Mouse (Mus musculus): Measurements from ENCODE around the gene Barx2. TPM values are rescaled to one million over a fixed set of nuclear protein-coding genes. Genes with fewer than 3 reads are reported as not detected.

The Barx2 gene
- polyA plus RNA-seq, 1 experiment from 2014 or later = not detected

DNA sequence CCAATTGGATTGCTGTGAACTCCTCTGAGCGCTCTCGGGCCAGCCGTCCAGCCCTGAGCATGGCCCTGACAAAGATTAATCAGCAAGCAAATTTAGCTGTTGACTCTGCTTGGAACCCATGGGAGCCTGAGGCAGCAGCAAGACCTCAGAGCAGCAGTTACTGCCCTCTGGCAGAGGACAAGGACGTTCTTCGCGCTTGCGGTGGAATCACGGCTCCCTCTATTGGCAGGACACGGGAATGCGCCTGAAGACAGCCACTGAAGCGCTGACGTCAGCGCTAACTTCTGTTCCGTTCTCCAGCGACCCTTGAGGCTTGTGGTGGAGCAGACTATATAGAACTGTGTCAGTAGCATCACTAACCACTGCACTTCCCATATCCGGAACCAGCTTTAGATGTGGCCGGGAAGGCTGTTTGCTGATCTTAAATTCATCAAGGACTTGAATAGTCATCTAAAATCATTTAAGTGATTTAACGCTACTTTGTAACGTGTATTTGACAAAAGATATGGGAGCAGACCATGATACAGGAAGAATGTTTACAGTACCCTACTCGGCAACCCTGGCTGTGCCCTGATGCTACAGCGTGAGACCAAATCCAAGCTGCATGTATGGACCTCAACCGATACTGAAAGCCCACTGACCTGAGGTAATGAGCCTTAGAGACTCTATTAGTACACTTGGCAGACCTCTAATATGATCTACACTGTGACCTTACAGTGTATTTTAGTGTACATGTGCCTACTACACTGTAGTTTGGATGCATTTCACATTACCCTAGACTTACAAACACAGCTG lies 12.8 kb upstream of the Barx2 start:
- Histone ChIP-seq H3K4me2 (peak overlapping the region; percentile 30), H3K4me1 (replicated peaks) (0 out of 2 replicates have a peak, but pooled peaks cover 3% of the 10 kb centered on the region), H3K27ac (0 out of 2 replicates have a peak overlapping the region, but pooled peaks have one; percentile 41), H3K27me3 (peaks cover 8% of the 10 kb centered on the region; the same call in 1 of the 2 replicates), H3K9me3 (replicated peaks) (no peaks in the 10 kb centered on the region), H3K9ac (no peak overlapping the region), H3K36me3 (no peaks in the 10 kb centered on the region), H3K4me3 (no peak overlapping the region)
- peak; percentile 58; the same call in 1 of the 2 replicates for ATAC-seq (replicated peaks; ENCODE audit: insufficient number of reproducible peaks, insufficient read depth, low FRiP score, low read depth)
- 15% methylated on average over 22 of the region's 22 CpGs for WGBS

DNA sequence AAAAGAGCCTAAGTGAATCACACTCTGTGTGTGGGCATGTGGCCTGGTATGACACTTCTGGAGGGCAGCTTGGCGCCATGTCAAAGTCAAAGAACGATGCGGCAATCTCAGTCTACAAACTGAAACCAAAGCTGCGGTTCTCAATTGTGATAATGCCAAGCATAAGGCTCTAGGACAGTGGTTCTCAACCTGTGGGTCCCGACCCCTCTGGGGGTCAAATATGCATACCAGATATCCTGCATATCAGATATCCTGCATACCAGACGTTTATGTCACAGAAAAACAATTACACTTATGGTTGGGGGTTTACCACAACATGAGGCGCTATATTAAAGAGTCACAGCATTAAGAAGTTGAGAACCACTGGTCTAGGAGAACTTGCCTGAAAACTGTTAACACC lies 10.3 kb upstream of the Barx2 start:
- no peak for ATAC-seq (replicated peaks; ENCODE audit: insufficient number of reproducible peaks, insufficient read depth, low FRiP score, low read depth)
- no peak overlapping the region for H3K4me2 ChIP-seq
- H3K9ac ChIP-seq = no peak overlapping the region
- no peak overlapping the region for H3K27ac ChIP-seq
- no peaks in the 10 kb centered on the region for H3K9me3 ChIP-seq (replicated peaks)
- no peaks in the 10 kb centered on the region for H3K36me3 ChIP-seq
- H3K27me3 ChIP-seq = peaks cover 28% of the 10 kb centered on the region
- H3K4me3 ChIP-seq = no peak overlapping the region
- 0 out of 2 replicates have a peak, but pooled peaks cover 3% of the 10 kb centered on the region for H3K4me1 ChIP-seq (replicated peaks)
- WGBS = 72% methylated on average over 7 of the region's 7 CpGs

DNA sequence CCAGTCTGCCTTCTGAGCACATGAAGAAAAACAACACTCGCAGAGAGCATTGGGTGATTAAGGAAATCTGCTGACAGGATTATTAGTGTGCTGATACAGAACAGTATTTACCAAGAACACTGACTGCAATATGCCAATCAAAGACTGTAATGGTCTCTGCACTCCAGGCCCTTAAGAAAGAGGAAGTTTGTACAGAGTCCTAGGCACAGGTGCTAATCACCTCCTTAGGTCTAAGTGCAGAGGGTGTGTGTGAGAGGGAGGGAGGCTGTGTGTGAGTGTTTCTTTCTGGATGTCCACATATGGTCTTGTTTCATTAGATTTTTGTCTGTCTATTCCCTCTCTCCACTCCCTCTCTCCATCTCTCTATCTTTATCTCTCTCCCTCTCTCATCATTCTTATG lies 6.5 kb upstream of the Barx2 start:
- no peak overlapping the region for H3K4me2 ChIP-seq
- H3K4me3 ChIP-seq = no peak overlapping the region
- no peak overlapping the region for H3K9ac ChIP-seq
- H3K27me3 ChIP-seq = peaks cover 62% of the 10 kb centered on the region
- ATAC-seq (replicated peaks; ENCODE audit: insufficient number of reproducible peaks, insufficient read depth, low FRiP score, low read depth) = no peak
- WGBS = 5% methylated on average over 1 of the region's 1 CpGs
- H3K9me3 ChIP-seq (replicated peaks) = no peaks in the 10 kb centered on the region
- no peak overlapping the region for H3K27ac ChIP-seq
- H3K36me3 ChIP-seq = no peaks in the 10 kb centered on the region
- peaks cover 4% of the 10 kb centered on the region for H3K4me1 ChIP-seq (replicated peaks)

DNA sequence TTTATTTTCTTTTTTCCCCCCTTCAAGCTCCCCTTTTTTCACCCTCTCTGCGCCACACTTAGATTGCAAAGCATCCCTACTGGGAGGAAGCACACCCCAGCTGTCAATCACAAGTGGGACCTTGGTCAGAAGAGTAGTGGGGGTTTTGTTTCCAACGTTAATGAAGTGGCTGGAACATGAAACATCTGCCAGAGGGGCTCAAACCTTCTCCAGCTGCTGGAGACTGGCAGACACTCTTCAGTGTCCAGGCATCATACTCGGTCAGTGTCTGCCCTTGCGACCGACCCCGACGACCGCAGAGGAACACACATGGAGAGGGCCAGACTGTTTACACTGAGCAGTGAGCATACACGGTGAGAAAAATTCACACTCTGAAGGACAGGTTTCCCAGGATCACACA lies 3.2 kb upstream of the Barx2 start:
- no peak overlapping the region for H3K9ac ChIP-seq
- no peaks in the 10 kb centered on the region for H3K9me3 ChIP-seq (replicated peaks)
- H3K4me1 ChIP-seq (replicated peaks) = peaks cover 27% of the 10 kb centered on the region
- peaks cover 90% of the 10 kb centered on the region for H3K27me3 ChIP-seq
- H3K27ac ChIP-seq = no peak overlapping the region
- no peak for ATAC-seq (replicated peaks; ENCODE audit: insufficient number of reproducible peaks, insufficient read depth, low FRiP score, low read depth)
- 14% methylated on average over 9 of the region's 9 CpGs for WGBS
- no peak overlapping the region for H3K4me2 ChIP-seq
- no peaks in the 10 kb centered on the region for H3K36me3 ChIP-seq
- no peak overlapping the region for H3K4me3 ChIP-seq

DNA sequence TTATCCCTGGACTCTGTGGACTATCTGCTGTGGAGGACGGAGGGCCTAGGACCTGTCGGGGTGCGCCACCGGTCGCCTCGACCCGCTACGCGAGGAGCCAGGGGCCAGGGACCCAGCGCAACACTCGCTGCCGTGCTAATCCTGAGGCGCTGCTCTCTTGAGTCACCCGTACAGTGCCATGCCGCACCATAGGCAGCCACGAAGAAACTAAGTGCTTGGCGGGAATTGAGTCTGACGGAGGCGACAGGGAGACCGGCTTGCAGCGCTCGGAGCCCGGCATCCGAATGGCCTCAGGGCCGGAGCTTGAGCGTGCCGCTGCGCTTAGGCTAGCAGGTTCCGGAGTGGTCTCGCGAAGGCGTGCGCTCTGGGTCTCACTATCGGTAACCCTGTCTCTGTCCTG lies 1.6 kb upstream of the Barx2 start:
- 0 out of 2 replicates have a peak, but pooled peaks have one; percentile 43 for ATAC-seq (replicated peaks; ENCODE audit: insufficient number of reproducible peaks, insufficient read depth, low FRiP score, low read depth)
- peak overlapping the region; percentile 57 for H3K4me3 ChIP-seq

DNA sequence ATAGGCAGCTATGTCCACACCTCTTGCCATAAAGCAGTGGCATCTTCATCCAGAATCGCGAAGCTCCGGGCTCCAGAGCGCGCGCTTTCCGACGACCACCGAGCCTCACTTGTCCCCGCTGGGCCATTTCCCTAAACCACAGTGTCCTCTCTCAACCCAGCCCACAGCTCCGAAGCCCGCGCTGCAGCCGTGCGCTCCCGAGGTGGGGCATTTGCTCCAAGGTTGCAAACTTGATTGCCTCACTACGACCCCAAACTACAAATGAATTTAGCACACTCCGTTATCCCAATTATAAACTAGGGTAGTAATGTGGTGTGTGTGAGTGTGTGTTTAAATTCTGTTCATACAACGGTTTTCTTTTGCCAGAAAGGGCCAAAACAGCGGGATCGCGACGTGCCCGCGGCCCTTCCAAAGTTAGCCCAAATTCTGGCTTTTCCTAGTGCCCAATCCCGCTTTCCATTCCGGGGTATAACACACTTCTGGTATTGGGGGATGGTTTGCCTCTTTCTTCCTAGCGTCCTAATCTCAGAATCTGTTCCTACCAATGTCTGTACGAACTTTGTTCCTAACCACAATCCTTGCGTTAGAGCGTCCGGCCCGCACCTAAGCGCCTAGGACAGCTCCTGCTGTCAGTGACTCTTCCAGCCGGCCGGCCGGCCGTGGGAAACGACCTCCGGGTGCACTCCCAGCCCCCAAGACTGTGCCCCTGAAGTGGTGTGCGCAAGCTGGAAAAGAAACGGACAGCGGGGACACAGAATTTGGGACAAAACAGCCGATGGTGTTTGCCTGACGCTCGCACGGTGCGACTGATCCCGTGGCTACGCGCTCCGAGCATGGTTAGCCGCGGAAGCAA lies 703 bp upstream of the Barx2 start:
- Histone ChIP-seq H3K9me3 (replicated peaks) (no peaks in the 10 kb centered on the region), H3K4me3 (peak overlapping the region; percentile 57), H3K27ac (no peak overlapping the region), H3K27me3 (peaks cover 87% of the 10 kb centered on the region), H3K9ac (no peak overlapping the region), H3K4me1 (replicated peaks) (peaks cover 27% of the 10 kb centered on the region), H3K36me3 (no peaks in the 10 kb centered on the region), H3K4me2 (peak overlapping the region; percentile 98)
- no peak for ATAC-seq (replicated peaks; ENCODE audit: insufficient number of reproducible peaks, insufficient read depth, low FRiP score, low read depth)
- WGBS = under 1% methylated on average over 54 of the region's 54 CpGs

More for the DNA sequence above, 1.6 kb upstream of the Barx2 start:
- Histone ChIP-seq H3K9ac (no peak overlapping the region), H3K4me2 (peak overlapping the region; percentile 98), H3K9me3 (replicated peaks) (no peaks in the 10 kb centered on the region), H3K27ac (no peak overlapping the region), H3K36me3 (no peaks in the 10 kb centered on the region), H3K4me1 (replicated peaks) (peaks cover 27% of the 10 kb centered on the region), H3K27me3 (peaks cover 93% of the 10 kb centered on the region)
- WGBS = 1% methylated on average over 34 of the region's 34 CpGs

DNA sequence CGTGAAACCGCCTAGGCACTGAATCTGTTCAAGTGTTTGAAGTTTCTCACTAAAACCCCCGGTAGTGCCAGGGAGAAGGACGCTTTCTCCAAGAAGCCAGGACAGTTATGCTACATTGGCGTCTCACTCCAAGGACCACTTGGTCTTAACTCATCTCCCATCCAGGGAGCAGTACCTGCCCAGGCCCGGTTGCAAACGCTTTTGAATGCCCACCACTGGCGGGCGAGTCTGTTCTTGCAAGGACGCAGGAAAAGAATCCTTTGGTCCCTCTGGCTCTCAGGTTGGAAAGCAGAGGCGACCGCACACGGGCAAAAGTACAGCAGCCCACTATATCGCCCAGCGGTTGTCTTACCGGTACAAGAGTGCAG lies 725 bp downstream of the Barx2 start:
- Histone ChIP-seq H3K4me1 (replicated peaks) (peaks cover 27% of the 10 kb centered on the region), H3K4me3 (peak overlapping the region; percentile 57), H3K27me3 (peaks cover 87% of the 10 kb centered on the region), H3K4me2 (peak overlapping the region; percentile 98), H3K9ac (no peak overlapping the region), H3K9me3 (replicated peaks) (no peaks in the 10 kb centered on the region), H3K27ac (no peak overlapping the region), H3K36me3 (no peaks in the 10 kb centered on the region)
- ATAC-seq (replicated peaks; ENCODE audit: insufficient number of reproducible peaks, insufficient read depth, low FRiP score, low read depth) = no peak
- WGBS = 7% methylated on average over 16 of the region's 16 CpGs

DNA sequence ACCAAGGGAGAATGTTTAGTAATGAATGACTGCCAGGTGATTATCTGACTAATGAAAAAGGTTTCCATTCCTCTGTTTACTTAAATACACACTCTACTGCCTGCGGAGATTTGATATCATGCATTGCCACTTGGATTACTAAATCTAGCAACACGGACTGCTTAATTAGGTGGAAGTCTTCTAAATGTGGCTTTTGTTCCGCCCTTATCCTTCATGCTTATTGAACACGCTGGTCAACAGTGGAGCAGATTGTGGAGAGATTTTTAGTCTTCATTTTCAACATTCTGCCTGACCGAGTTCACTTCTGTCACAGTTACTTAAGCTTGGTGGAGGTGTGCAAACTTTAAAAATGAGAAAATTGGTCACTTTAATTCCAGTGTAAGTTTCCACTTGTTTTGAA lies 3.0 kb downstream of the Barx2 start:
- WGBS = 61% methylated on average over 5 of the region's 5 CpGs
- no peaks in the 10 kb centered on the region for H3K36me3 ChIP-seq
- no peak overlapping the region for H3K4me3 ChIP-seq
- peaks cover 67% of the 10 kb centered on the region for H3K27me3 ChIP-seq
- no peaks in the 10 kb centered on the region for H3K9me3 ChIP-seq (replicated peaks)
- no peak overlapping the region for H3K4me2 ChIP-seq
- no peak for ATAC-seq (replicated peaks; ENCODE audit: insufficient number of reproducible peaks, insufficient read depth, low FRiP score, low read depth)
- no peak overlapping the region for H3K27ac ChIP-seq
- H3K9ac ChIP-seq = no peak overlapping the region
- H3K4me1 ChIP-seq (replicated peaks) = peaks cover 27% of the 10 kb centered on the region

DNA sequence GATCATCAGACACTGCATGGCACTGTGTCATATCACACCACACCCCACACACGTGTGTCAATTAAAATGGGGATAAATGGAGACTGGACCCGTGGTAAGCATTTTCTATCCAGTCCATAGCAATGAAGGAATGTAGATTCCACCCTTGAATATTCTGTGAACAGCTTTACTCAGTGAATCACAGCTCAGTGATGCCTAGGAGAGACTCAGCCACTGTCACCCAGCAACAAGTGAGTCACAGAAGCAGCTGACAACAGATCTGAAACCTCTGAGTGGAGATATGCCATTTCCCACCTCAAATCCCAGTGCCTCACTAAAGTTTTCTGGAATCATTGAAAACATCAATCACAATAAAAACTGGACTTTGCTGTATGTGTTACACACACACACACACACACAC lies 11.5 kb downstream of the Barx2 start:
- no peaks in the 10 kb centered on the region for H3K27me3 ChIP-seq
- ATAC-seq (replicated peaks; ENCODE audit: insufficient number of reproducible peaks, insufficient read depth, low FRiP score, low read depth) = no peak
- no peak overlapping the region for H3K4me3 ChIP-seq
- H3K4me2 ChIP-seq = no peak overlapping the region
- H3K27ac ChIP-seq = no peak overlapping the region
- 82% methylated on average over 2 of the region's 2 CpGs for WGBS
- H3K4me1 ChIP-seq (replicated peaks) = no peaks in the 10 kb centered on the region
- H3K9ac ChIP-seq = no peak overlapping the region
- H3K36me3 ChIP-seq = no peaks in the 10 kb centered on the region
- H3K9me3 ChIP-seq (replicated peaks) = no peaks in the 10 kb centered on the region

DNA sequence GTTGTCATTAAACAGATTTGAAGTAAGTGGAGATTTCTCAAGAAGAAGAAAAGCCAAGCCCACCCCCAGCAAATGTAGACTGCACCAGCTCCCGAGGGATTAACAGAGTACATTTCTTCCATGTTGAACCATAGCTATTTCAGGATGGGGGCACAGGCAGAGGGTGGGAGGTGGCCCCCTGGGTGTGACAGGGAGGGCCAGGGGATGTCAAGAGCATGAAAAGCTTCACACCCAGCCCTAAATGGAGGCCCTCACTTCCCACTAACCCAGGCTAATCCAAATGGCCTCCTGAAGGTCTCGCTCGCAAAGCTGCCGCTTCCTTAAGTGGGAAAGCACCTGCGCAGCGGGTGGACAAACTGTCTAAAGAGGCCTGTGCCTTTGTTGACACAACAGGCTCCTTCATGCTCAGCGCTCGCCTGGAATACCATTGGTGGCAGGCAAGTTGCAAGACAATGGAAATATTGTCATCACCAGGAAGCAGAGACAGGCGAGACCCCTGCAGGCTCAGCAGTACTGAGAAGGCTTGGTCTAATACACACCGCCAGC lies 18.4 kb downstream of the Barx2 start:
- Histone ChIP-seq H3K9me3 (replicated peaks) (no peaks in the 10 kb centered on the region), H3K9ac (no peak overlapping the region), H3K36me3 (no peaks in the 10 kb centered on the region), H3K4me1 (replicated peaks) (no peaks in the 10 kb centered on the region), H3K27ac (no peak overlapping the region), H3K27me3 (no peaks in the 10 kb centered on the region), H3K4me3 (no peak overlapping the region), H3K4me2 (no peak overlapping the region)
- no peak for ATAC-seq (replicated peaks; ENCODE audit: insufficient number of reproducible peaks, insufficient read depth, low FRiP score, low read depth)
- 52% methylated on average over 10 of the region's 10 CpGs for WGBS

DNA sequence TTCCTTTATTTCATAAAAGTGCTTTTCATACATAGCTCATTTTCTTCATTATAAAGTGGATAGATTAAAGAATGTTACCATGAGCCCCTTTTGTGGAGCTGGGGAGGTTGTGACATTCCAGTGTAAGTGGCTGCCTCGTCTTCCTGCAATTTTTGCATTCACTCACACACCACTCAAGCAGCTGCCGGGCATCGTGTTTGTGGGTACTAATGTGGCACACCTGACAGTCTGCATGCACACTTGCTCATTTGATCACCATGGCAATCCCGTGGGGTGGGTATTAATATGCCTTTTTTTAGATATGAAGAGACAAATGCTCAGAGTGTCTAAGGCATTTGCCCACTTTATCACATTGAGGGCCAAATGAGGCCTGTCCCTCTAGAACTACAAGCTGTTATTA lies 24.9 kb downstream of the Barx2 start:
- WGBS = 53% methylated on average over 4 of the region's 4 CpGs
- H3K27ac ChIP-seq = no peak overlapping the region
- ATAC-seq (replicated peaks; ENCODE audit: insufficient number of reproducible peaks, insufficient read depth, low FRiP score, low read depth) = no peak

More for the DNA sequence above, 24.9 kb downstream of the Barx2 start:
- H3K9me3 ChIP-seq (replicated peaks) = no peaks in the 10 kb centered on the region
- H3K4me1 ChIP-seq (replicated peaks) = no peaks in the 10 kb centered on the region
- no peak overlapping the region for H3K4me2 ChIP-seq
- H3K4me3 ChIP-seq = no peak overlapping the region
- H3K9ac ChIP-seq = no peak overlapping the region
- no peaks in the 10 kb centered on the region for H3K27me3 ChIP-seq
- no peaks in the 10 kb centered on the region for H3K36me3 ChIP-seq

Data from heart, embryonic 15.5 days (tissue).